Mouse (Mus musculus): ENCODE results near the gene Gm9918. TPM values are rescaled to one million over a fixed set of nuclear protein-coding genes. Genes with fewer than 3 reads are reported as not detected.

The Gm9918 gene
- polyA plus RNA-seq, 2 experiments: 0.04 TPM

DNA sequence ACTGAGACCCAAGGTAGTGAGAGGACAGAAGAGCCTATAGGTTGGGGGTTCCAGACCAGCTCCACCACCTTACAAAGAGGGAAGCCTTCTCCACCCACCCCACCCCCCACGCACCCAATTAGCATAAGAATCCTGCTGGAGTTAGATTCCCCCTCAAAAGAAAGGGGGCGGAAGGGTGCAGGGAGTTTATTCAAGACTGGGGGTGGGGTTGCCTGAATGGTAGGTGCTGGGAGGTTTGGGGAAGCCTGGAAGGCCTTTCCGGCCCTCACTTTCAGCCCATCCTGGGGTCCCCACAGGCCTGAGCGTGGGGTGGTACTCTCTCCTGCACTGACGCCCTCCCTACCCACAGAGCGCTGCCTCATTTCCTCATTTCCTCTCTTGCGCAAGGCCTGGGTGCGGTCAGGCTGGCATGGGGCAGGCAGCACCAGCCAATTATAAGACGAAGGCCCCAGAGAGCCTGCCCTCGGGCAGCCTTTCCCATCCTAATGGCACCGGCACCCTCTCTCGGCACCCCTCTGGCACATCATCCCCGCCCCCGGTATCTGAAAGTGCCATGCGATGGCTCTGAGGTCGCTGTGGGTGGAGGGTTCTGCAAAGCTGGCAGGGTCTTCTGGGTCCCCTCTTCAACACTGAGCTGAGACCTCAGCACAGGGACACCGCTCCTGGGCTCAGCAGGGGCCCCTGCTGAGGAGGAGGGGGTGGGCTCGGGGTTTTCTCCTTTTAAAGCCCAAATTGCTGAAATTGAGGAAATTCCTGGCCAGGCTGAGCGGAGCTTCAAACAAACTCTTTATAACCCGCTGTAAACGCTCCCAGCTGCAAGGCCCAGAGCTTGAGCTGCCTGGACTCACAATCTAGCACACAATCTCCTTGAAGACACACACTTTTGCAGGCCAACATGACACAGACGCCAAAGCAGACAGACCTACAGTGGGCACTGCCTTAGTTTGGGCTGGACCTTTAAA is 26.9 kb upstream of the Gm9918 start:
- Histone ChIP-seq H3K27ac (no peak overlapping the region), H3K36me3 (replicated peaks; ENCODE audit: control insufficient read depth, insufficient read depth, low read depth) (no peaks in the 10 kb centered on the region), H3K9ac (replicated peaks) (no peak overlapping the region), H3K4me1 (replicated peaks; ENCODE audit: control insufficient read depth in 2 of 2, insufficient read depth in 2 of 2, low read length in 1 of 2) (peaks cover 0 to 15% of the 10 kb centered on the region in 2 experiments; a peak in 2 of 4 replicates), H3K27me3 (ENCODE audit: control insufficient read depth, insufficient read depth, low read length) (peaks cover 54% of the 10 kb centered on the region), H3K9me3 (ENCODE audit: control insufficient read depth, low read length) (no peaks in the 10 kb centered on the region), H3K4me3 (ENCODE audit: insufficient read depth in 1 of 2, low read depth in 2 of 2, low read length in 2 of 2) (peak overlapping the region in 1 of 2 experiments; percentile 12; a peak in 1 of 4 replicates), H3K4me2 (ENCODE audit: low read depth) (peak overlapping the region; percentile 40)
- DNase-seq (ENCODE audit: low read depth in 3 of 3, low spot score in 3 of 3): no peak
- no peak for ATAC-seq (ENCODE audit: insufficient read depth)
- 13% methylated on average over 22 of the region's 22 CpGs for WGBS (ENCODE audit: insufficient replicate concordance)
- TF ChIP-seq CTCF (IDR thresholded peaks at IDR 0.05; ENCODE audit: low read depth): no peak
- no peak for TF ChIP-seq EP300 (IDR thresholded peaks at IDR 0.05; ENCODE audit: low read depth)

DNA sequence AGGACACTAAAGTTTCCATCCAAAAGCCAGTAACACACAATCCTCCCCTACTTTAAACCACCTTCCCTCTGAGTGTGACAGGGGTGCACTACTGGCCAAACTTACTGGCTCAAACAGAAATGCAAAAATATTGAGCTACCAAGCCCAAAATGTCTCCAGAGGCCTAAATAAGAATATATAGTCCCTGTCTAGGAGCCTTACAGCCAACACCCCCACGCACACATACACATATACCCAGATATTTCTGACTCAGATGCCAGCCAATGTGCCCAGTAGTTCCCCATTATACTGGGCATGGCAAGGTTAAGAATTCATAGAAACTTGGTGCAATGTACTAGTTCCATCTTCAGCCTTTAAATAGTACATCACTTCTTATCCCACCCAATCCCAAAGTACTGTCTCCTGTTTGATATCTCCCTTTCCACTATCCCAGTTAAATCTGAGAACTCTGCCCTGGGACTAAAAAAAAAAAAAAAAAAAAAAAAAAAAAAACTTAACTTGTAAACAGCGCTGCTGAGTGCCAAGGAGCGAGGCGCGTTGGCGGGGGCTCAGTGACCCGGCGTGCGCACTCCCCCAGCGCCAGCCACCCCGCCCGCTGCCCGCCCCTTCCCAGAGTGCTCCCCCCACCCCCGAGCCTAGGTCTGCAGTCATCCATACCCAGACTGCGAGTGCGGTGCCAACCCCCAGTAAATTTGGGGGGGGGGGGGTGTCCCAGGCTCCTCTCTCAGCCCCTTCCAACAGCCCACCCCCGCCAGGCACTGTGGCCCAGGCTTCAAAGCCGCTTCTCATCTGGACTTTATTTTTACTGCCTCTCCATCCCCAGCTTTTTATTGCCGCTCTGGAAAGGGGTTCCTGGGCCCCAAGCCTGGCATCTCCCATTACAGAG is 25.8 kb upstream of the Gm9918 start:
- H3K4me3 ChIP-seq (ENCODE audit: insufficient read depth in 1 of 2, low read depth in 2 of 2, low read length in 2 of 2): peak overlapping the region; percentile 9 to 51; a peak in 1 of 4 replicates
- no peak for ATAC-seq (ENCODE audit: insufficient read depth)
- H3K27me3 ChIP-seq (ENCODE audit: control insufficient read depth, insufficient read depth, low read length): peaks cover 64% of the 10 kb centered on the region
- H3K9ac ChIP-seq (replicated peaks): no peak overlapping the region
- no peaks in the 10 kb centered on the region for H3K9me3 ChIP-seq (ENCODE audit: control insufficient read depth, low read length)
- no peak for DNase-seq (ENCODE audit: low read depth in 3 of 3, low spot score in 3 of 3)
- no peak overlapping the region for H3K27ac ChIP-seq
- H3K4me2 ChIP-seq (ENCODE audit: low read depth): peak overlapping the region; percentile 62
- WGBS (ENCODE audit: insufficient replicate concordance): 41% methylated on average over 19 of the region's 19 CpGs
- H3K36me3 ChIP-seq (replicated peaks; ENCODE audit: control insufficient read depth, insufficient read depth, low read depth): no peaks in the 10 kb centered on the region
- peaks cover 0 to 15% of the 10 kb centered on the region in 2 experiments; a peak in 2 of 4 replicates for H3K4me1 ChIP-seq (replicated peaks; ENCODE audit: control insufficient read depth in 2 of 2, insufficient read depth in 2 of 2, low read length in 1 of 2)
- TF ChIP-seq EP300 (IDR thresholded peaks at IDR 0.05; ENCODE audit: low read depth): no peak
- TF ChIP-seq CTCF (IDR thresholded peaks at IDR 0.05; ENCODE audit: low read depth): no peak

DNA sequence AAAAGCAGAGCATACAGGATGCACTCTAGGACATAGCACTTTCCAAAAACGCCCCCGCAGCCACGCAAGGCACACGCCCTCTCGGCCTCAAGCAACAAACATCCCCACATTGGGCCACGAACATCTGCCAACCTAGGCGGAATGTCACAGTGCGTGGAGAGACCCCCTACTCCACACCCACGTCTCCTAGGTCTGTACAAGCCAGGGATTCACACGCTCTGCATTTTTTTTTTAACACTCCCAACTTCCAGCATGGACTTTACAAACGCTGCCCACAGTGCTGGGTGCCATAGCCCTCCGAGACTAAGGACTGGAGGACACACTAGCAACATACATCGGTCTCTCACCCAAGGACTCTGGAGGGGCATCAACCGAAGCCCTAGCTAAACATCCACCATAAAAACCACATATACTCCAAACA is 24.9 kb upstream of the Gm9918 start:
- H3K9ac ChIP-seq (replicated peaks): no peak overlapping the region
- no peaks in the 10 kb centered on the region for H3K36me3 ChIP-seq (replicated peaks; ENCODE audit: control insufficient read depth, insufficient read depth, low read depth)
- H3K4me2 ChIP-seq (ENCODE audit: low read depth): peak overlapping the region; percentile 62
- DNase-seq (ENCODE audit: low read depth in 3 of 3, low spot score in 3 of 3) (no peak), ATAC-seq (ENCODE audit: insufficient read depth) (no peak)
- no peak overlapping the region for H3K27ac ChIP-seq
- TF ChIP-seq CTCF (IDR thresholded peaks at IDR 0.05; ENCODE audit: low read depth) (no peak), EP300 (IDR thresholded peaks at IDR 0.05; ENCODE audit: low read depth) (no peak)
- WGBS (ENCODE audit: insufficient replicate concordance): 17% methylated on average over 14 of the region's 14 CpGs
- H3K27me3 ChIP-seq (ENCODE audit: control insufficient read depth, insufficient read depth, low read length): peaks cover 71% of the 10 kb centered on the region
- H3K4me3 ChIP-seq (ENCODE audit: insufficient read depth in 1 of 2, low read depth in 2 of 2, low read length in 2 of 2): peak overlapping the region; percentile 51 to 64
- H3K4me1 ChIP-seq (replicated peaks; ENCODE audit: control insufficient read depth in 2 of 2, insufficient read depth in 2 of 2, low read length in 1 of 2): peaks cover 0 to 15% of the 10 kb centered on the region in 2 experiments; a peak in 2 of 4 replicates
- H3K9me3 ChIP-seq (ENCODE audit: control insufficient read depth, low read length): no peaks in the 10 kb centered on the region

DNA sequence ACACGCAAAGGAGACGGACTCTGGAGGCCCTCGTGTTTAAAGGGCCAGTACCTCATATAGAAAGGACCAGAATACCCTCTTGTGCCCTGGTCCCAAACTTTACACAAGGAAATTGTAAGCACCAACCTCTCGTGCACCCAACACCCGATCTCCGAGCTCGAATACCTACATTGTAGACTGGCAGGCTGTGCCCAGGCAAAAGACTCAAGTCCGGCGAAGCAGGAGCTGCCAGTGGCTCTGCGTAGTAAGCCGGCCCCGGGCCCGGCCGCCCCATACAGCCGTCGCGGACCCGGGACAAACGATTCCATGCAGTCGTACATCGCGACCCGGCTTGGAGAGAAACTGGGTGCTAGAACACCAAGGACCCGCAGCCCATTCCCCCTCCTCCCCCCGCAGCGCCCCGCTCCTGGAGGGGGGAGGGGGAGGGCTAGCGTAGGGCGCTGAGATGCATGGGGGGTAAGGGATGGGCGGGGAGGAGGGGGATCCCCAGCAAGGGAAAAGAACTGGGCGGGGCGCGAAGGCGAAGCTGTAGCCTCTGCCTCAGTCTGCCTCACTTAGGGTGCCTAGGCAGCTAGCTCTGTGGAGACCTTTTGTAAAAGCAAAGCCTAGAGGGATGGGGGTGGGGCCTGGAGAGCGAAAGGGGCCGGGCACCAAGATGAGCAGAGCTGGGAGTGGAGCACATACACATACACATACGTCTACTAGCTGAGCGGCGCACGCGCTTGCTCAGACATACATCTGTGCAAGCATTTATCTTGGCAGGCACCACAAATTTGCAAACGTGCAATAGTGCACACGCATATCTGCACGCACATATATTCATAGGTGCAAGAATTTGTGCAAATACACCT is 24.2 kb upstream of the Gm9918 start:
- Histone ChIP-seq H3K9me3 (ENCODE audit: control insufficient read depth, low read length) (no peaks in the 10 kb centered on the region), H3K4me1 (replicated peaks; ENCODE audit: control insufficient read depth in 2 of 2, insufficient read depth in 2 of 2, low read length in 1 of 2) (peaks cover 0 to 15% of the 10 kb centered on the region in 2 experiments; a peak in 2 of 4 replicates), H3K4me3 (ENCODE audit: insufficient read depth in 1 of 2, low read depth in 2 of 2, low read length in 2 of 2) (peak overlapping the region; percentile 51 to 64), H3K27me3 (ENCODE audit: control insufficient read depth, insufficient read depth, low read length) (peaks cover 71% of the 10 kb centered on the region), H3K36me3 (replicated peaks; ENCODE audit: control insufficient read depth, insufficient read depth, low read depth) (no peaks in the 10 kb centered on the region), H3K4me2 (ENCODE audit: low read depth) (peak overlapping the region; percentile 62), H3K9ac (replicated peaks) (no peak overlapping the region), H3K27ac (no peak overlapping the region)
- TF ChIP-seq CTCF (IDR thresholded peaks at IDR 0.05; ENCODE audit: low read depth) (no peak), EP300 (IDR thresholded peaks at IDR 0.05; ENCODE audit: low read depth) (no peak)
- peak in 1 of 3 experiments; percentile 28 for DNase-seq (ENCODE audit: low read depth in 3 of 3, low spot score in 3 of 3)
- peak; percentile 57 for ATAC-seq (ENCODE audit: insufficient read depth)
- 1% methylated on average over 42 of the region's 44 CpGs for WGBS (ENCODE audit: insufficient replicate concordance)
